Mouse (Mus musculus): ENCODE results near the gene Entpd7.
A peak's percentile ranks its signal among the peaks of the same experiment; 100 is the strongest.

Gene Entpd7

GRCm38 (mm10) chr19:43674316-43674689, 15.2 kb upstream of the Entpd7 start:
- no peak for DNase-seq (ENCODE audit: inconsistent age in 2 of 2, low spot score in 1 of 2)

- DNase-seq (ENCODE audit: inconsistent age in 2 of 2, low spot score in 1 of 2), result peak; percentile 98 to 100
These were observed 14.5 kb upstream of the Entpd7 start, which contains the start of gene Slc25a28 for GRCm38 (mm10) chr19:43674730-43675524. Slc25a28 (minus strand) TSS chr19:43674881.

GRCm38 (mm10) chr19:43675525-43676400, 13.7 kb upstream of the Entpd7 start:
- peak; percentile 63 to 87 for DNase-seq (ENCODE audit: inconsistent age in 2 of 2, low spot score in 1 of 2)

- DNase-seq (ENCODE audit: inconsistent age in 2 of 2, low spot score in 1 of 2), result no peak
These were observed 10.9 kb upstream of the Entpd7 start for GRCm38 (mm10) chr19:43678467-43679003.

- no peak for DNase-seq (ENCODE audit: inconsistent age in 2 of 2, low spot score in 1 of 2)
These were observed 9.9 kb upstream of the Entpd7 start for GRCm38 (mm10) chr19:43679474-43679981.

GRCm38 (mm10) chr19:43681541-43681940, 7.9 kb upstream of the Entpd7 start:
- no peak for DNase-seq (ENCODE audit: inconsistent age in 2 of 2, low spot score in 1 of 2)

- no peak for DNase-seq (ENCODE audit: inconsistent age in 2 of 2, low spot score in 1 of 2)
These were observed 3.3 kb downstream of the Entpd7 start for GRCm38 (mm10) chr19:43692815-43693214.

GRCm38 (mm10) chr19:43695514-43695964, 6.1 kb downstream of the Entpd7 start:
- no peak for DNase-seq (ENCODE audit: inconsistent age in 2 of 2, low spot score in 1 of 2)

- no peak for DNase-seq (ENCODE audit: inconsistent age in 2 of 2, low spot score in 1 of 2)
These were observed 8.3 kb downstream of the Entpd7 start for GRCm38 (mm10) chr19:43697666-43698370.

GRCm38 (mm10) chr19:43699021-43699762, 9.7 kb downstream of the Entpd7 start:
- DNase-seq (ENCODE audit: inconsistent age in 2 of 2, low spot score in 1 of 2), result no peak

GRCm38 (mm10) chr19:43699763-43700155, 10.3 kb downstream of the Entpd7 start:
- no peak for DNase-seq (ENCODE audit: inconsistent age in 2 of 2, low spot score in 1 of 2)

- no peak for DNase-seq (ENCODE audit: inconsistent age in 2 of 2, low spot score in 1 of 2)
These were observed 14.7 kb downstream of the Entpd7 start for GRCm38 (mm10) chr19:43704211-43704610.

GRCm38 (mm10) chr19:43704787-43705497, 15.5 kb downstream of the Entpd7 start:
- DNase-seq (ENCODE audit: inconsistent age in 2 of 2, low spot score in 1 of 2), result no peak

- no peak for DNase-seq (ENCODE audit: inconsistent age in 2 of 2, low spot score in 1 of 2)
These were observed 18.7 kb downstream of the Entpd7 start for GRCm38 (mm10) chr19:43708206-43708605.

- no peak for DNase-seq (ENCODE audit: inconsistent age in 2 of 2, low spot score in 1 of 2)
These were observed 19.8 kb downstream of the Entpd7 start for GRCm38 (mm10) chr19:43709317-43709716.

- no peak for DNase-seq (ENCODE audit: inconsistent age in 2 of 2, low spot score in 1 of 2)
These were observed 21.9 kb downstream of the Entpd7 start for GRCm38 (mm10) chr19:43711159-43711916.

- DNase-seq (ENCODE audit: inconsistent age in 2 of 2, low spot score in 1 of 2), result no peak
These were observed 22.5 kb downstream of the Entpd7 start for GRCm38 (mm10) chr19:43711971-43712370.

- no peak for DNase-seq (ENCODE audit: inconsistent age in 2 of 2, low spot score in 1 of 2)
These were observed 30.6 kb downstream of the Entpd7 start for GRCm38 (mm10) chr19:43720061-43720460.

GRCm38 (mm10) chr19:43722891-43723290, 33.4 kb downstream of the Entpd7 start:
- peak in 1 of 2 experiments; percentile 41 for DNase-seq (ENCODE audit: inconsistent age in 2 of 2, low spot score in 1 of 2)

Data from adrenal gland, adult (tissue).